Mouse (Mus musculus): ENCODE measurements around the gene Snip1. TPM values are rescaled to one million over a fixed set of nuclear protein-coding genes. Genes with fewer than 3 reads are reported as not detected.

The Snip1 gene
- total and polyA plus RNA-seq, 3 experiments: 23.5 to 46.6 (median 25.8) TPM

GRCm38 (mm10) chr4:125084403-125085345 lies 18.2 kb downstream of the Snip1 start, which contains the start of gene Meaf6 (continued):
- TF ChIP-seq E2F4 (IDR thresholded peaks at IDR 0.05; ENCODE audit: insufficient replicate concordance, low read depth, low read length) (peak; percentile 74; the same call in 1 of the 2 replicates), SIN3A (IDR thresholded peaks at IDR 0.05; ENCODE audit: low read length) (peak; percentile 89), SMC3 (IDR thresholded peaks at IDR 0.05; ENCODE audit: low read depth, low read length) (no peak), ZKSCAN1 (IDR thresholded peaks at IDR 0.05; ENCODE audit: borderline replicate concordance, low read depth, low read length) (no peak), ELF1 (IDR thresholded peaks at IDR 0.05; ENCODE audit: low read depth, low read length) (peak; percentile 92), ZNF384 (IDR thresholded peaks at IDR 0.05; ENCODE audit: low read depth, low read length) (no peak), KAT2A (IDR thresholded peaks at IDR 0.05; ENCODE audit: insufficient replicate concordance, low read length) (0 out of 2 replicates have a peak, but pooled peaks have one; percentile 17), RAD21 (IDR thresholded peaks at IDR 0.05; ENCODE audit: low read depth, low read length) (no peak; the same call in 1 of the 2 replicates), ZMIZ1 (IDR thresholded peaks at IDR 0.05; ENCODE audit: low read depth, low read length) (peak; percentile 53), JUND (conservative IDR thresholded peaks at IDR 0.05; ENCODE audit: low read depth, low read length) (no peak), HCFC1 (IDR thresholded peaks at IDR 0.05; ENCODE audit: low read depth, low read length) (no peak), ZC3H11A (IDR thresholded peaks at IDR 0.05; ENCODE audit: low read depth, low read length) (no peak), EP300 (IDR thresholded peaks at IDR 0.05; ENCODE audit: low read length) (no peak), CHD2 (IDR thresholded peaks at IDR 0.05; ENCODE audit: low read length) (no peak), USF1 (IDR thresholded peaks at IDR 0.05; ENCODE audit: low read depth, low read length) (no peak), USF2 (conservative IDR thresholded peaks at IDR 0.05; ENCODE audit: low read depth, low read length) (no peak), MAZ (IDR thresholded peaks at IDR 0.05; ENCODE audit: low read depth, low read length) (no peak), MYC (IDR thresholded peaks at IDR 0.05; ENCODE audit: low read depth, low read length) (0 out of 2 replicates have a peak, but pooled peaks have one; percentile 9)

DNA sequence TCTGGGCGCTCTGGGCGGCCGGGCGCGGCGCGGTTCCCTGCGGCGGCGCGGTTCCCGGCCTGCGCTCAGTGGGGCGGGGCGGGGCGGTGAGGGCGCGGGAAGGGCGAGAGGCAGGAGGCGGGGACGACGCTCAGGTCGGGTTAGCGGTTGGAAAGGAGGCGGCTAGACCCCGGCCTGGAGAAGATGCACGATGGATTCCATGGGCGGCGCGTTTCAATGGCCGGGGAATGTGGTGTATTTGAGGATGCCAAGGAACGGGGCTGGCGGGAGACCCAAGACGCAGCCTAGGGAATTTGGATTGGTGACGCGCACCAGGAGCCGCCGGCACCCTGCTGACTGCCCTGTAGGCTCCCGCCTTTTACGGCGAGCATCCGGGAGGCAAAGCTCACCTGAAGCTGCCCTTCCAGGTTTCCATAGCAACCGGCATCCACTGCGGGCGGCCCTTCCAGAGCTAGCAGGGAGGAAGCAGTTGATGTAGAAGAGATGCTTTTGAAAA lies 18.9 kb downstream of the Snip1 start:
- Histone ChIP-seq H3K9me3 (replicated peaks; ENCODE audit: low read length) (peaks cover 4% of the 10 kb centered on the region), H3K4me3 (replicated peaks in 1 of 3; ENCODE audit: low read depth in 2 of 3, low read length in 2 of 3, poor library complexity in 1 of 3) (peak overlapping the region; percentile 63 to 96 (median 87)), H3K27me3 (replicated peaks) (no peaks in the 10 kb centered on the region), H3K9ac (ENCODE audit: insufficient read depth, low read depth) (peak overlapping the region; percentile 81), H3K79me2 (replicated peaks; ENCODE audit: control insufficient read depth, extremely low read depth, insufficient read depth, poor library complexity, severe bottlenecking) (peaks cover 11% of the 10 kb centered on the region; the same call in 1 of the 2 replicates), H3K36me3 (replicated peaks in 1 of 2; ENCODE audit: control insufficient read depth in 1 of 2, insufficient read depth in 1 of 2, low read length in 1 of 2) (peaks cover 23 to 52% of the 10 kb centered on the region in 2 experiments), H3K4me2 (ENCODE audit: insufficient read depth, low read depth, poor library complexity, severe bottlenecking) (peak overlapping the region; percentile 69), H3K4me1 (ENCODE audit: control insufficient read depth in 1 of 2, insufficient read depth in 2 of 2) (peaks cover 2 to 24% of the 10 kb centered on the region in 2 experiments; a peak in 2 of 4 replicates), H3K27ac (ENCODE audit: insufficient read depth, low read depth) (peak overlapping the region; percentile 75)
- in situ Hi-C loops (cut with MboI; ENCODE audit: low pct_ligation_motif_present, low pct_unique_long_range_greater_than_20kb, low sequenced_read_pairs): no loop called here
- no peak for TF ChIP-seq SIN3A (IDR thresholded peaks at IDR 0.05; ENCODE audit: low read length)
- no peak for TF ChIP-seq MAFK (IDR thresholded peaks at IDR 0.05; ENCODE audit: insufficient replicate concordance, low read length)
- no peak for TF ChIP-seq POLR2AphosphoS2 (IDR thresholded peaks at IDR 0.05; ENCODE audit: low read depth, low read length)
- TF ChIP-seq RCOR1 (conservative IDR thresholded peaks at IDR 0.05; ENCODE audit: low read depth, low read length): no peak
- no peak for TF ChIP-seq ZMIZ1 (IDR thresholded peaks at IDR 0.05; ENCODE audit: low read depth, low read length)
- TF ChIP-seq CHD1 (IDR thresholded peaks at IDR 0.05; ENCODE audit: low read depth, low read length): no peak
- no peak for TF ChIP-seq POLR2A (IDR thresholded peaks at IDR 0.05; ENCODE audit: low read depth, low read length)
- TF ChIP-seq CHD2 (IDR thresholded peaks at IDR 0.05; ENCODE audit: low read length): no peak
- TF ChIP-seq BHLHE40 (IDR thresholded peaks at IDR 0.05; ENCODE audit: low read depth, low read length): no peak
- DNase-seq (ENCODE audit: extremely low read depth): peak; percentile 72
- dilution Hi-C loops (cut with MboI; ENCODE audit: extremely low pct_ligation_motif_present, extremely low pct_unique_long_range_greater_than_20kb, low sequenced_read_pairs): no loop called here

All from CH12.LX (cell line).